Mouse (Mus musculus): ENCODE data around the gene Hist1h2bf.

Hist1h2bf gene

DNA sequence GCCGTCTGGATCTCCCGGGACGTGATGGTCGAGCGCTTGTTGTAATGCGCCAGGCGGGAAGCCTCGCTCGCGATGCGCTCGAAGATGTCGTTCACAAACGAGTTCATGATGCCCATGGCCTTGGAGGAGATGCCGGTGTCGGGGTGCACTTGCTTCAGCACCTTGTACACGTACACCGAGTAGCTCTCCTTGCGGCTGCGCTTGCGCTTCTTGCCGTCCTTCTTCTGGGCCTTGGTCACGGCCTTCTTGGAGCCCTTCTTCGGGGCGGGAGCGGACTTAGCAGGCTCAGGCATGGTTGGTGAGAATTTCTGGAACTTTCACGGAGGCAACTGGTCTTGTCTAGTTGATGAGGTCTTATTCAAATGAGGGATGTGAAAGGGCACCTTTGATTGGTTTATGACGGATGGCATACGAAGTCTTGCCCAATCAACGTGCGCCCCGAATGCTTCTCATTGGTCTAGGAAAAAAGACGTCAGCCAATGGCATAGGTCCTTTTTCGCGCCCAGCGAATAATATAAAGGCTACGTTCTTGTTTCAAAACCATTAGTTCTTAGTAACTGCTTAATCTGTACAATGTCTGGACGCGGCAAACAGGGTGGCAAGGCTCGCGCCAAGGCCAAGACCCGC lies at the start of gene Hist1h2bf, which contains the start of gene Hist1h2ad:
TSS of gene Hist1h2bf (minus strand) at position 299 of the 627 bp plus-strand sequence.
TSS of gene Hist1h2ad (plus strand) at position 484 of the 627 bp plus-strand sequence.
- in situ Hi-C loops (cut with MboI; ENCODE audit: low pct_unique_long_range_greater_than_20kb in 1 of 2, low sequenced_read_pairs in 2 of 2, unreplicated experiment in 1 of 2) = loop anchor here in 1 of 2 experiments (10.0 kb wide), 1 partner anchor 171 kb away; the partner anchor contains the start of genes Hist1h2bb and Hist1h3c

DNA sequence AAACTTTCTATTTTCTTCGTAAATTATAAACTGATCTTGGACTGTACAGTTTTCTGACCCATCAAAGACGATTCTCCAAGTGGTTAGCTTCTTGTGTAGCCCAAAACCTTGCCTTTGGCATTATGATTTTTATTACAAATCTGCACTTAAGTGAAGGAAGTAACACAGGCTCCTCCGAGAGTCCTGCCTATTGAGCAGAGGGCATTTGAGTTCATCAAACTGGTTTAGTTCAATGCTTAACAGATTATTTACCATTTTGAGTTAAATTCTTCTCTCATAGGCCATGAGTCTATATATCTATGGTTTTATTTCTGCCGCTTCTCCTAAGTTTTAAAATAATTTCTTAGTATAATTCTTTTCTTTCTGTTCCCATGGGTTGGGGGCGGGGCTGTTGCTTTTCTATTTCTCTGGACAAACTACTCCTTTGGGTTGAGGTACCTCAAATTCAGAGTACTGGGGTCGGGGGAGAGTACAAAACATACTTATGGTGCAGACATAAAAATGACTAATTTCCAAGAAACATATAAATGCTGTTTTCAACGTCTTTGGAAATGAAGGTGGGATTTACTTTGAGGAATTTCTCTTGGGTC lies 49.0 kb upstream of the Hist1h2bf start:
- in situ Hi-C loops (cut with MboI; ENCODE audit: low pct_unique_long_range_greater_than_20kb in 1 of 2, low sequenced_read_pairs in 2 of 2, unreplicated experiment in 1 of 2) = loop anchor here in 1 of 2 experiments (10.0 to 25.0 kb wide), 2 partner anchors 62 to 311 kb away; partner anchors contain the start of genes Hist1h2ac and Hist1h2bc

DNA sequence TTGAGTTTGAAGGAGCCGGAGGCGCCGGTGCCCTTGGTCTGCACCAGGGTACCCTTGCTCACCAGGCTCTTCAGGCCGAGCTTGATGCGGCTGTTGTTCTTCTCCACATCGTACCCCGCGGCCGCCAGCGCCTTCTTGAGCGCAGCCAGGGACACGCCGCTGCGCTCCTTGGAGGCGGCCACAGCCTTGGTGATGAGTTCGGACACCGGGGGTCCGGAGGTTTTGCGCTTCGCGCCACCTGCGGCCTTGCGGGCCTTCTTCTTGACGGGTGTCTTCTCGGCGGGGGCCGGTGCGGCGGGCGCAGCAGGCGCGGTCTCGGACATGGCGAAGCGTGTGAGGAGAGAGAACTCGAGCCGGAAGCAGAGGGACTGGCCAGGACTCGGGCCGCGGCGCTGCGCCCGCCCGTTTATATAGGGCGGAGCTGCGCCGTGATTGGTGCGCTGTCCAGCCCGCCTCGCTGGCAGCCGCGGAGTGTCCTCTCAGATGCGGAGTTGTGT lies 48.2 kb upstream of the Hist1h2bf start, which contains the start of gene Hist1h1e:
TSS of gene Hist1h1e (minus strand) at position 384 of the 497 bp plus-strand sequence.
- in situ Hi-C loops (cut with MboI; ENCODE audit: low pct_unique_long_range_greater_than_20kb in 1 of 2, low sequenced_read_pairs in 2 of 2, unreplicated experiment in 1 of 2) = loop anchor here in 1 of 2 experiments (10.0 to 25.0 kb wide), 2 partner anchors 63 to 310 kb away; partner anchors contain the start of genes Hist1h2ac and Hist1h2bc

DNA sequence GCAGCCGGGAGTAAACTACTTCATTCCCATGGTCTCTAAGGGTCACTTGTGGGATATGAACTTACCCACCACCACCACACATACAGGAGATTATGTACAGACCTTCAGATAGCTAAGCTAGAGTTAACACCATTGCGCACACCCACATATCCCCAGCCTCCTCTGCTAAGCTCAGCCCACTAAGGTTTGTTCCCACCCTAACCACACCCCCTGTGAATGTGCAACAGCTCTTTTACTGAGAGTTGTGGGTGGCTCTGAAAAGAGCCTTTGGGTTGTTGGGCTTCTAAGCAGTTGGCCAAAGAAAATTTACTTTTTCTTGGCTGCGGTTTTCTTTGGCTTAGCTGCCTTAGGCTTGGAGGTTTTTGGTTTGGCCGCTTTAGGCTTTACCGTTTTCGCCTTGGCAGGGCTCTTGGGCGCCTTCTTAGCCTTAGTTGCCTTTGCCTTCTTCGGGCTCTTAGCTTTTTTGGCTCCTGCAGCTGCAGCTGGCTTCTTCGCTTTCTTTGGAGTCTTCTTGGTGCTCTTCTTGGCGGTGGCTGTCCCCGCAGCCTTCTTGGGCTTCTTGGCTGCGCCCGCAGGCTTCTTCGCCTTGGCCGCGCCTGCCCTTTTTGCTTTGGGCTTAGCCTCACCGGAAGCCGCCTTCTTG lies 47.7 kb upstream of the Hist1h2bf start:
- in situ Hi-C loops (cut with MboI; ENCODE audit: low pct_unique_long_range_greater_than_20kb in 1 of 2, low sequenced_read_pairs in 2 of 2, unreplicated experiment in 1 of 2) = loop anchor here in 1 of 2 experiments (10.0 to 25.0 kb wide), 2 partner anchors 63 to 309 kb away; partner anchors contain the start of genes Hist1h2ac and Hist1h2bc

DNA sequence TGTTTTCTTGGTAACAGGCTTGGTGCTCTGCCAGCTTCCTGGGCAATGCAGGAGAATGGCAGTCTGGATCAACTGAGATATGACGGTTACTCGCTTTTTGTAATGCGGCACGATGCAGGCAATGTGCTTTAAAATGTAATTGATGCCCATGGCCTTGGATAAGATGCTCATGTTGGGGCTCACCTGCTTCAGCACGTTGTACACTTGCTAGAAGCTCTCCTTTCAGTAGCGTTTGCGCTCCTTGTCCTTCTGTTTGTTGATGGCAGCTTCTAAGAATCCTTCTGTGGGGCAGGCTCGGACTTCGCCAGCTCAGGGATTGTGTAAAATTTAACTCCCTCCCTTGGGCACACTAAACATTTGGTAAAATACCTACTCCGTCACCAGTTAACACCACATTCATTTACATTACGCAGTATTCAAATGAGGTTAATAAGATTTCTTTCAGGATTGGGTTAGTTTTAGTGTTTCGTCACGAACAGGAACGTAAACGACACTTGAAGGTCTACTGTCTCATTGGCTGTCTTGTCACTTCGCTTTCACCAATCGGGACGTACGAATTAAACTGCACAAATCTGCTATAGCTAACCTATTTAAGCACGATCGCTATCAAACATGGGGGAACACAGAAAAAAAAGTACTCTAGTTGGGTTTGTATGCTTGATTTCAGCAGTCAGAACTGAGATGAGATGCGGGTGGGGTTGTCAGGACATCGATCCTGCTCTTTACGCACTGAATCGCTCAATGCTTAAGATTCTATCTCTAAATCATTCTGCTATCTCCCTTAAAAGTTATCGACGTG lies 46.9 kb upstream of the Hist1h2bf start, which contains the start of gene Hist1h2be:
TSS of gene Hist1h2be (minus strand) at position 392 of the 799 bp plus-strand sequence.
- in situ Hi-C loops (cut with MboI; ENCODE audit: low pct_unique_long_range_greater_than_20kb in 1 of 2, low sequenced_read_pairs in 2 of 2, unreplicated experiment in 1 of 2) = loop anchor here in 1 of 2 experiments (10.0 to 25.0 kb wide), 2 partner anchors 64 to 309 kb away; partner anchors contain the start of genes Hist1h2ac and Hist1h2bc

DNA sequence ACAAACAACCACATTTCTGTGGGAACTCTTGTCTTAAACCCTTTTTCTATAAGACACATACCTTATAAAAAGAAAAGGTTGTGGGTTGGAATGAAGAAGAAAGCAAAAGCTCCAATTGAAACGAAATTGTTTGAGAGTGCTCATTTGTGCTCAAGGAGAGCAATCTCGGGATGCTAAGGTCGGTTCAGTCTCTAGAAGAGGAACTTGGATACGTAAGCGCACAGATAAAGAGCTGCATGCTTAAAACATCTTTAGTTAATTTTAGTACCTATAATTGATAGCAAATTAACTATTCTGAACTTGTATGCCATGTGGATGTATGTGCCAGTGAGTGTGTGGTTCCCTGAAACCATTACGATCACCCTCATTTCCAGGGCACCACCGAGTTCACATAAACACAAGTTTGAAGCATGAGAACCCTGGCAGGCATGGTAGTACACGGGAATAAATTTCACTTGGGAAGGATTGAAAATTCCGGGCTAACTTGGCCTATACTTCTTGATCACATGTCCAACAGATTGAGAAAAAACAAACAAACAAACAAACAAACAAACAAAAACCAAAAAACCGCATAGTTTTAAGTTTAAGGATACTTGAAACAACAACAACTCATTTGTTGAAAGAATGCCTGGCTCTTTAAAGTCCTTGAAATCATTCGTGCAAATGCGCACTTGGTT lies 46.2 kb upstream of the Hist1h2bf start:
- in situ Hi-C loops (cut with MboI; ENCODE audit: low pct_unique_long_range_greater_than_20kb in 1 of 2, low sequenced_read_pairs in 2 of 2, unreplicated experiment in 1 of 2) = loop anchor here in 1 of 2 experiments (10.0 to 25.0 kb wide), 2 partner anchors 65 to 308 kb away; partner anchors contain the start of genes Hist1h2ac and Hist1h2bc

DNA sequence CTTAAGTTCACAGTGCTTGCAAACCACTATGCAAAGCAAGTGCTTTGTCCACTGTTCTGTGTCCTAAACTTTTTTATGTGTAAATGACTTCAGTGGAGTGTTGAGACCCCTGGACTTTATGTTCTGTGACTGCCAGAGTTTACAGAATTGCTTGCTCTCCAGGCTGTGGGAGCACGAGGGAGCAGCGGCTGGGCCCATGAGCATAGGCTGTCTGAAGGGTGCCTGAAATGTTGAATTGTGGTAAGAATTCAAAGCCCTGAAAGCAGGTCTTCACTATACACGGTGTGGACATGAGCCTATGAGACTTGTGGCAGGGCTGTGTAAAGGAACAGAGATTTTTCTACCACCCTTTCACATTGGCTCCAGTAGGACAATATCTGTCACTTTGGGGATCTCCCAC lies 37.6 kb upstream of the Hist1h2bf start:
- in situ Hi-C loops (cut with MboI; ENCODE audit: low pct_unique_long_range_greater_than_20kb in 1 of 2, low sequenced_read_pairs in 2 of 2, unreplicated experiment in 1 of 2) = loop anchor here in 1 of 2 experiments (25.0 kb wide), 1 partner anchor 299 kb away; no protein-coding TSS in a partner anchor

DNA sequence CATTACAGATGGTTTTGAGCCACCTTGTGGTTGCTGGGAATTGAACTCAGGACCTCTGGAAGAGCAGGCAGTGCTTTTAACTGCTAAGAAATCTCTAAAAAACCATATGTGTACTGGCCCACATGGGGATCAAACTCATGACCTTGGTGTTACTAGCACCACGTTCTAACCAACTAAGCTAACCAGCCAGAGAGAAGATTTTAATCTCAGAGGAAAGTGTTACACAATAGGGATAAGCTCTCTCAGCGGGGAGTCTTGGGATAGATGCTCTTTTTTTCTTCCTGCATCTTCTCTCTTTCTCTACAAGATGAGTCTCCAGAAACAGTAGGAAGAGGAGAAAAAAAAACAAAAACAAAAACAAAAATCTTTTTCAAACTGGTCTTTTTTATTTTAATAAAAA lies 36.4 kb upstream of the Hist1h2bf start:
- in situ Hi-C loops (cut with MboI; ENCODE audit: low pct_unique_long_range_greater_than_20kb in 1 of 2, low sequenced_read_pairs in 2 of 2, unreplicated experiment in 1 of 2) = loop anchor here in 1 of 2 experiments (25.0 kb wide), 1 partner anchor 298 kb away; no protein-coding TSS in a partner anchor

DNA sequence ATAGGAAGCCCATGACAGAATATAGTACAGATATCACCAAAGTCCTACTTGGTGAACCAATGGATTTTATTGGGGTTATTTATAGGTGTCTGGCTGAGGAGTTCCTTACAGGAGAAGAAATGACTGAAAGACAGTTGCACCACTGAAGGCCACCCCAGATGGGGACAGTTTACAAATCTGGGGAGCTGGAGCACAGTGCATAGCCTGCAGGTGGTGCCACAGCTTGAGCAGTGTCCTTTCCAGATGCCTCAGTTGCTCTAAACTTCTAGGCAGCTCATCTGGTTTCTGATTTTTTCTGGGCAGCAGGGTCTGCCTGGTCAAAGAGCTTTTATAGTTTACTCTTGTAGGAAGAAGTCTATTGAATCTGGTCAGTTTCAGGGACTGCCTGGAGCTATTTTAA lies 35.8 kb upstream of the Hist1h2bf start:
- in situ Hi-C loops (cut with MboI; ENCODE audit: low pct_unique_long_range_greater_than_20kb in 1 of 2, low sequenced_read_pairs in 2 of 2, unreplicated experiment in 1 of 2) = loop anchor here in 1 of 2 experiments (25.0 kb wide), 1 partner anchor 298 kb away; no protein-coding TSS in a partner anchor

DNA sequence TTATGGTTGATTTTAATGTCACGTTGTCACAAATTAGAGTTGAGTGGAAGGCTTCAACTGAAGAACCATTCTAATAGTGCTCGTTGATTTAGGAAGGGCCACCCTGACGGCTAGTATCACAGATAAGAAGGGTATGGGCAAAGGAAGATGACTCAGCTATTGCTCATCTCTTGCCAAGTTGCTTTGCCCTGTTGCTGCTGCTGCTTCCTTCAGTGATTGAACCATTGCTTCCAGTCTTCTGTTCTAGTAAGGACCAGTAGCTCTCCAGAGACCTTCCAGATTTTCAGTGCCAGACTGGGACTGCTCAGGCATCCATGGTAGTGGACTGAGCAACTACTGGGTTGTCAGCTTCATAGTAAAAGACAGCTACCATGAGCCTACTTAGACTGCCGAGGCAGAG lies 35.2 kb upstream of the Hist1h2bf start:
- in situ Hi-C loops (cut with MboI; ENCODE audit: low pct_unique_long_range_greater_than_20kb in 1 of 2, low sequenced_read_pairs in 2 of 2, unreplicated experiment in 1 of 2) = loop anchor here in 1 of 2 experiments (25.0 kb wide), 1 partner anchor 297 kb away; no protein-coding TSS in a partner anchor

DNA sequence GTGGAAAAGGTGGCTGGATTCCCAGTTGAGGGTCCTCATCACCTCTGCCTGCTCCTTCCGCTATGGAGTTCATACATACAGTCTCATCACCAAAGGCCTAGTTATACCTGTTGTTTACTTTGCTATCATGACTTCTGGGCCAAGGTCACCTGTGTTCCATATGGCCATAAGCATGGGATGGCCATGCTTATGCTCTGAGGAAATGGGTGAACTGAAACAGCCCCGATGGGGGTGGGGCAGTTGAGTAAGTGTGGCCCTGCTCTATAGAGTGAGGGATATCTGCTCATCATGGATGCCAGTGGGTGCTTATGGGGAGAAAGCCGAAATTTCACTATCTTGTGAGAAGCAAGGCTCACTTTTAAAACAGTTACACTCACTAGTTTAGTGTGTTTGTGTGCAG lies 31.1 kb upstream of the Hist1h2bf start:
- in situ Hi-C loops (cut with MboI; ENCODE audit: low pct_unique_long_range_greater_than_20kb in 1 of 2, low sequenced_read_pairs in 2 of 2, unreplicated experiment in 1 of 2) = loop anchor here in 1 of 2 experiments (25.0 kb wide), 1 partner anchor 293 kb away; no protein-coding TSS in a partner anchor

DNA sequence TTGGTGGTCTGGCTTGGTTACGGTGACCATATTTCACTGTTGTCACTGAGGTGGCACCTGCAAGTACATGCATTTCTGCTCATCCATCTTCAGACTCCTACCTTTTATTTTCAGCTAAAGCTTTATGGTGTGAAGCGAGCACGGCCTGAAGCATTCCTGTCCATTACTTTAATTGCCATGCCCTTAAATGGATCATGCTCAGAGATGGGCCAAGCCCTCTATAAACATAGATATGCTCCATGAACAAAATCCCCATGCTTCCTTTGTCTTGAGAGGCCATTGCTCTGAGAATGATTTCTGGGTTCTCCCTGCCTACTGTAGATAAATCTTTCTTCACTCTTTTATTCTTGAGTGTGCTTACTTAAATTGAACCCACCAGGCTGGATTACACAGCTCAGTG lies 30.5 kb upstream of the Hist1h2bf start:
- in situ Hi-C loops (cut with MboI; ENCODE audit: low pct_unique_long_range_greater_than_20kb in 1 of 2, low sequenced_read_pairs in 2 of 2, unreplicated experiment in 1 of 2) = loop anchor here in 1 of 2 experiments (25.0 kb wide), 1 partner anchor 292 kb away; no protein-coding TSS in a partner anchor

DNA sequence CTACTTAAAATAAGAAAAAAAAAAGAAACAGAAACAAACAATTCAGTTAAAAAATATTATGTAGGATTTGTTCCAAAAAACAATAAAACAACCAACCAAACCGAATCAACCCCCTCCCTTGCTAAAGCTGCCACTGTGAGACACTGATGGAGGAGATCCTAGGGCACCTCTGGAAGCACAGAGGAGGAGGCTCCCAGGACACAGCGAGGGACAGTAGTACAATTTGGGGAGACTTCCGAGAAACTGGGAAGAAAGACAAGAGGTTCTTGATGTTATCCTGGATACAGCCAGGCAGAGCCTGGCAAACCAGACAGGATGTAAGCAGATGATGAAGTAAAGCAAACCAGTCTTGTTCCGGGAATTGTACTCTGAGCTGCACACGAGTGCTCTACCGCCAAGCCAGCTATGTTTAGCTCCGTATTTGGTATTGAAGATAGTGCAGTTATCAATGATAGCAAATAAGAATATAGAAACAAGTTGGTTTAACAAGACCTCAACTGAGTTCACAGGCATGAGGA lies 29.2 kb upstream of the Hist1h2bf start:
- in situ Hi-C loops (cut with MboI; ENCODE audit: low pct_unique_long_range_greater_than_20kb in 1 of 2, low sequenced_read_pairs in 2 of 2, unreplicated experiment in 1 of 2) = loop anchor here in 1 of 2 experiments (25.0 kb wide), 1 partner anchor 291 kb away; no protein-coding TSS in a partner anchor

DNA sequence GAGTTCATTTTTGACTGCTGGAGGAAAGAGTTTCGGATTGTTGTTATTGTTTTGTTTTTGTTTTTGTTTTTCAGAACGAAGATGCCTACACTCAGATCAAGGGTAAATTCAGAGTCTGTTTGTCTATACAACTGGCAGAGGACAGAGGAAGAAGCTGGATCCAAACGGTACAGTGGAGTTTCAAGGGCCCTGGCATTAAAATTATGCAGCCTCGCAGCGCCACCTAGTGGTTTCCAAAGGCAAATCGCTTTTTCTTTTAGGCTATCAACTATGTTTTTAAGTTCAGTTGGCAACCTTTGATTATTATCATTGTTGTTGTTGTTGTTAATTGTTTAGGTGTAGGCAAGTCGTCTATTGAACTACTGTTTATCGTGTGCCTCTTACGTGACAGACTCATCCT lies 24.0 kb upstream of the Hist1h2bf start:
- in situ Hi-C loops (cut with MboI; ENCODE audit: low pct_unique_long_range_greater_than_20kb in 1 of 2, low sequenced_read_pairs in 2 of 2, unreplicated experiment in 1 of 2) = loop anchor here (5.0 to 10.0 kb wide), 2 partner anchors 166 to 173 kb away; partner anchors contain the start of gene Abt1 (in 1 of the 2)

DNA sequence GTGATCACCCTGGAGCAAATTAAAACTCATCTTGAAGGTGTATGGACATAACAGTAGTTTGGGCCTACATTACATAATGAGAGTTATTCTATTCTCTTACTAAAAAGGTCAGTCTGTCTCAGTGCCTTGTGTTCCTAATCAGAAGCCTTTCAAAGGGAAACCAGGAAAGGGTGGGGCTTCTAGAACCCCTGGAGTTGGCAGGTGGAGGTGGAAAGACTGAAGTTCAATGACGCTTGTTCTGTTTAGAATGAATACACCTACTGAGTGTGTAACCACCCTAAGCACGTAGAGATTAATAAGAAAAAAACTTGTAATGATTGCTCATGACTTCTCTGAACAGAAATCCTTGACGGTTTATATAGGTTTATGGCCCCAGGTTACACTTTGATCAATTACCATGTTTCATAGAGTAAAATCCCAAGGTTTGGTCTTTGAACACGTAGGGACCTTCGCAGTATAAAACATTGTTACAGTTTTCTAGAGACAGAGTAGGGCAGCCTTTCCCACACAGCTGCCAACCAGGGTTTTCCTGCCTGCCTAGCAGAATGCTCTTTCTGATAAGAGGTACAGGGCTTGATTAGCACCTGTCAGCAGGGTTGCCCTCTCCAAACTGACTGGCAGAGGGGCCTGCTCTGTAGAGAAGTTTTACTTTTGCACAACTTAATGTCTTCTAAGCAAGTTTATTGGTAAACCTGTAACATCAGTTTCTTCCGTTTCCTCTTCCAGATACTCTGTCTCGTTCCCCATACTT lies 21.8 kb upstream of the Hist1h2bf start:
- in situ Hi-C loops (cut with MboI; ENCODE audit: low pct_unique_long_range_greater_than_20kb in 1 of 2, low sequenced_read_pairs in 2 of 2, unreplicated experiment in 1 of 2) = loop anchor here (5.0 to 10.0 kb wide), 2 partner anchors 163 to 171 kb away; partner anchors contain the start of gene Abt1 (in 1 of the 2)

DNA sequence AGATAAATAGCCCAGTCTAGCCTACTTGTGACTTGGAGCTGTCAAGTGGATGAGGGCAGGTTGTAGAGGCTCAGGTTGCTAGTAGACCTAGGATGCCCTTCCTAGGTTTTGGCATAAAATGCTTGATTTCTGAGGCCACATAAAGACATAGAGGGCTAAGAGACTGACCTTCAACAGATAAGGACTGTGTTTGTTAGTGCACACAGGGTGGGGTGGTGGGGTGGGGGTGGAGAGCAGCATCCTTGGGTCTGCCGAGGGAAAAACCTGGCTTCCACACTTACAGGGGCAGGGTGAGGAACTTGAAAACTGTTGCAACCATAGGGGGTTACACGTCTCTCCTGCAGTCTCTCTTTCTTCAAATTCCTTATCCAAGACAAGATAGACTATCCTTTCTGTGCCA lies 21.2 kb upstream of the Hist1h2bf start:
- in situ Hi-C loops (cut with MboI; ENCODE audit: low pct_unique_long_range_greater_than_20kb in 1 of 2, low sequenced_read_pairs in 2 of 2, unreplicated experiment in 1 of 2) = loop anchor here (5.0 to 10.0 kb wide), 2 partner anchors 163 to 170 kb away; partner anchors contain the start of gene Abt1 (in 1 of the 2)

Measured in mouse embryonic stem cell (cell line).